9 mouse cellular contexts compared by ENCODE assay signal in the genomic region with DNA sequence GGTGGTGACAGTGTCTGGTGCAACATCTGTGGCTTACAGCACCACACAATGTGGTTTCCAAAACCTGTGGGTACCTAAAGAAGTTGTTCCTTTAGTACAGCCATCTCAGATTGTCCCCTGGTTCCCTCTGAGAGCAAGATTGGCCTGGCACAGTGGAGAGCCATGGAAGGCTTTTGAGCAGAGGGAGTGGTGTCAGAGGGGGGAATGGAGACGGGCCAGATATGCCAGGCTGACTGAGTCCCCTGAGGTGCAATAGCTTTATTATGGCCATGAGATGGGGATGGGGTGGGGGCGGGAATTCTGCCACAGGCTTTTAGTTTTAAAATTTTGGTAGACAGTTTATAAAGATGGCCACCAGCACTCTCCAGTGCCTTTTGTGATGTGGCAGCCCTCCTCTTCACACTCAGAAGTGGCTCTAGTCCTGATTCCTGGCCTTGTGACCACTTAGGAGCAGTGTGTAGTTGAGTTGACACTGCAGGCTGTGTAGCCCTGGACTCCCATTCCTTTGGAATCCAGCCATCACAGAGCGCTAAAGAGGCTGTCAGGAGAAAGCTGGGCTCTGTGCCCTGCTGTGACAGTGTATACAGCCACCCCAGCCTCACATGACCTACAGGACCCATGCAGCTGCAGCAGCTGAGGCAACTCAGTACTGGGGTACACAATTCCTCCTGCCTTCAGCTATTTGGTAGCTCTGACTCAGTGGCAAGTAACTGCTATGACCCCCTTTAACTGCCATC. TPM values are rescaled to one million over a fixed set of nuclear protein-coding genes. Genes with fewer than 3 reads are reported as not detected.
DNase-seq lines count a peak whose midpoint lies in the region; ATAC-seq and TF ChIP-seq lines count a peak whose summit lies in the region.
"Had no signal": no experiment of that assay in that cellular context is flagged by ENCODE, and none has a peak within 500 bp of the region (broad histone marks: within the 10 kb centered on the region; RNA-seq: fewer than 3 reads in every experiment).

No protein-coding gene starts in this region.

- H3K27ac ChIP-seq in kidney, adult 2 months (ENCODE audit: insufficient read depth, low read depth, low read length) = no peak overlapping the region
- peak overlapping the region; percentile 80 to 85 for H3K27ac ChIP-seq in heart, embryonic 14.5 days (replicated peaks in 1 of 2; ENCODE audit: control insufficient read depth in 1 of 2, insufficient read depth in 1 of 2, low read depth in 2 of 2, low read length in 2 of 2)
- no peak overlapping the region for H3K27ac ChIP-seq in stomach, embryonic 16.5 days (ENCODE audit: low read length)
- H3K27ac ChIP-seq in kidney, embryonic 15.5 days = no peak overlapping the region
- H3K27ac ChIP-seq: midbrain, embryonic 12.5 days had no signal

- no peak for TF ChIP-seq POLR2A in kidney, adult 2 months (IDR thresholded peaks at IDR 0.05; ENCODE audit: low read depth, low read length)
- no peak for TF ChIP-seq POLR2A in lung, adult 2 months (IDR thresholded peaks at IDR 0.05; ENCODE audit: borderline replicate concordance, extremely low read depth, low read depth, low read length)

- H3K9me3 ChIP-seq in heart, embryonic 14.5 days (ENCODE audit: control insufficient read depth, low read length) = no peaks in the 10 kb centered on the region
- H3K9me3 ChIP-seq in stomach, embryonic 16.5 days (replicated peaks; ENCODE audit: control insufficient read depth, low read length) = no peaks in the 10 kb centered on the region
- H3K9me3 ChIP-seq in kidney, embryonic 15.5 days (replicated peaks) = no peaks in the 10 kb centered on the region
- H3K9me3 ChIP-seq: midbrain, embryonic 12.5 days had no signal

- TF ChIP-seq CTCF in kidney, adult 2 months (conservative IDR thresholded peaks at IDR 0.05; ENCODE audit: insufficient read depth, insufficient read length, low read depth, low read length) = no peak
- no peak for TF ChIP-seq CTCF in lung, adult 2 months (IDR thresholded peaks at IDR 0.05; ENCODE audit: insufficient read depth, low read length)

- H3K4me3 ChIP-seq in kidney, adult 2 months (ENCODE audit: insufficient read depth, low read depth, low read length) = no peak overlapping the region
- no peak overlapping the region for H3K4me3 ChIP-seq in heart, embryonic 14.5 days (ENCODE audit: control insufficient read depth in 1 of 2, insufficient read depth in 1 of 2, low read depth in 1 of 2, low read length in 2 of 2)
- no peak overlapping the region for H3K4me3 ChIP-seq in lung, adult 2 months (replicated peaks; ENCODE audit: extremely low read depth, low read depth, low read length)
- H3K4me3 ChIP-seq in stomach, embryonic 16.5 days (replicated peaks; ENCODE audit: low read length) = no peak overlapping the region
- no peak overlapping the region for H3K4me3 ChIP-seq in kidney, embryonic 15.5 days (replicated peaks)
- H3K4me3 ChIP-seq: midbrain, embryonic 12.5 days had no signal

- DNase-seq in kidney, adult 2 months = peak; percentile 33
- DNase-seq in kidney, adult 18-20 months = no peak
- peak; percentile 39 for DNase-seq in brain, embryonic 18.5 days (ENCODE audit: low read depth, low spot score)
- peak; percentile 31 for DNase-seq in lung, adult 2 months
- no peak for DNase-seq in natural killer cell, adult 2 months (ENCODE audit: low spot score in 2 of 2)

- no peaks in the 10 kb centered on the region for H3K27me3 ChIP-seq in kidney, adult 2 months (replicated peaks; ENCODE audit: control insufficient read depth, insufficient read depth, low read length)
- H3K27me3 ChIP-seq in heart, embryonic 14.5 days (ENCODE audit: control insufficient read depth, insufficient read depth, low read length) = no peaks in the 10 kb centered on the region
- H3K27me3 ChIP-seq in stomach, embryonic 16.5 days (ENCODE audit: control insufficient read depth, insufficient read depth, low read length) = no peaks in the 10 kb centered on the region
- no peaks in the 10 kb centered on the region for H3K27me3 ChIP-seq in kidney, embryonic 15.5 days
- H3K27me3 ChIP-seq: midbrain, embryonic 12.5 days had no signal

- H3K9ac ChIP-seq in heart, embryonic 14.5 days (ENCODE audit: low read length) = 0 out of 2 replicates have a peak overlapping the region, but pooled peaks have one; percentile 34
- no peak overlapping the region for H3K9ac ChIP-seq in stomach, embryonic 16.5 days (ENCODE audit: low read length)
- H3K9ac ChIP-seq in kidney, embryonic 15.5 days = no peak overlapping the region
- H3K9ac ChIP-seq: midbrain, embryonic 12.5 days had no signal

- 73% methylated on average over 3 of the region's 3 CpGs for WGBS in kidney, adult 2 months
- WGBS in heart, embryonic 14.5 days = 53% methylated on average over 3 of the region's 3 CpGs
- WGBS in lung, adult 2 months = 65% methylated on average over 3 of the region's 3 CpGs
- WGBS in stomach, embryonic 16.5 days = 63% methylated on average over 3 of the region's 3 CpGs
- WGBS in kidney, embryonic 15.5 days = 74% methylated on average over 3 of the region's 3 CpGs

- peaks cover 11% of the 10 kb centered on the region; the same call in 1 of the 2 replicates for H3K4me1 ChIP-seq in kidney, adult 2 months (ENCODE audit: control insufficient read depth, insufficient read depth, low read length)
- peaks cover 25 to 37% of the 10 kb centered on the region in 2 experiments for H3K4me1 ChIP-seq in heart, embryonic 14.5 days (ENCODE audit: control insufficient read depth in 2 of 2, insufficient read depth in 2 of 2, low read length in 2 of 2)
- H3K4me1 ChIP-seq in lung, adult 2 months (ENCODE audit: control insufficient read depth, insufficient read depth, low read length) = no peaks in the 10 kb centered on the region
- H3K4me1 ChIP-seq in stomach, embryonic 16.5 days (ENCODE audit: control insufficient read depth, insufficient read depth, low read length) = 0 out of 2 replicates have a peak, but pooled peaks cover 2% of the 10 kb centered on the region
- H3K4me1 ChIP-seq in kidney, embryonic 15.5 days = peaks cover 3% of the 10 kb centered on the region; the same call in 1 of the 2 replicates
- H3K4me1 ChIP-seq: midbrain, embryonic 12.5 days had no signal

- H3K36me3 ChIP-seq in kidney, adult 2 months (ENCODE audit: control insufficient read depth, insufficient read depth, low read length) = no peaks in the 10 kb centered on the region
- H3K36me3 ChIP-seq in heart, embryonic 14.5 days (ENCODE audit: control insufficient read depth, insufficient read depth, low read length) = no peaks in the 10 kb centered on the region
- H3K36me3 ChIP-seq in stomach, embryonic 16.5 days (ENCODE audit: control insufficient read depth, insufficient read depth, low read length) = no peaks in the 10 kb centered on the region
- H3K36me3 ChIP-seq in kidney, embryonic 15.5 days = no peaks in the 10 kb centered on the region
- H3K36me3 ChIP-seq: midbrain, embryonic 12.5 days had no signal

- ATAC-seq in heart, embryonic 14.5 days (ENCODE audit: insufficient number of reproducible peaks, insufficient read depth, low FRiP score, low read depth) = peak; percentile 74
- 0 out of 2 replicates have a peak, but pooled peaks have one; percentile 54 for ATAC-seq in stomach, embryonic 16.5 days (ENCODE audit: insufficient read depth, low FRiP score)
- ATAC-seq in kidney, embryonic 15.5 days (replicated peaks; ENCODE audit: low FRiP score) = no peak; the same call in 1 of the 2 replicates

- H3K4me2 ChIP-seq in heart, embryonic 14.5 days (ENCODE audit: low read length) = no peak overlapping the region
- H3K4me2 ChIP-seq in stomach, embryonic 16.5 days (ENCODE audit: low read depth, low read length) = no peak overlapping the region
- no peak overlapping the region for H3K4me2 ChIP-seq in kidney, embryonic 15.5 days
- H3K4me2 ChIP-seq: midbrain, embryonic 12.5 days had no signal

RNA-seq across cellular contexts. Expression of gene Mogat2, which starts 20.9 kb away (rescaled TPM):
- polyA plus RNA-seq in kidney, adult 2 months (2012; rRNA removed) = 29.6 and 29.7 TPM in 2 replicates
- 1.1 and 1.7 TPM in 2 replicates for polyA plus RNA-seq in heart, embryonic 14.5 days (2014; fragmentation: Nextera tagmentation; extraction: Ambion mirVana)
- polyA plus RNA-seq in lung, adult 2 months (2012; rRNA removed) = 1.1 and 3.1 TPM in 2 replicates
- polyA plus RNA-seq in stomach, embryonic 16.5 days (2015; fragmentation: Nextera tagmentation; extraction: Ambion mirVana) = 31.3 and 33.7 TPM in 2 replicates
- polyA plus RNA-seq in kidney, embryonic 15.5 days (2015; fragmentation: Nextera tagmentation; extraction: Ambion mirVana) = 6.6 and 7.7 TPM in 2 replicates

RNA-seq across cellular contexts. Expression of gene Dgat2, which starts 35.0 kb away (rescaled TPM):
- 286 and 363 TPM in 2 replicates for polyA plus RNA-seq in kidney, adult 2 months (2012; rRNA removed)
- polyA plus RNA-seq in heart, embryonic 14.5 days (2014; fragmentation: Nextera tagmentation; extraction: Ambion mirVana) = 19.8 and 22.3 TPM in 2 replicates
- polyA plus RNA-seq in lung, adult 2 months (2012; rRNA removed) = 93.7 and 100 TPM in 2 replicates
- 103 and 124 TPM in 2 replicates for polyA plus RNA-seq in stomach, embryonic 16.5 days (2015; fragmentation: Nextera tagmentation; extraction: Ambion mirVana)
- 29.0 and 31.2 TPM in 2 replicates for polyA plus RNA-seq in kidney, embryonic 15.5 days (2015; fragmentation: Nextera tagmentation; extraction: Ambion mirVana)

RNA-seq across cellular contexts. Expression of gene Map6, which starts 49.7 kb away (rescaled TPM):
- 1.8 and 2.4 TPM in 2 replicates for polyA plus RNA-seq in kidney, adult 2 months (2012; rRNA removed)
- 2.1 and 2.4 TPM in 2 replicates for polyA plus RNA-seq in heart, embryonic 14.5 days (2014; fragmentation: Nextera tagmentation; extraction: Ambion mirVana)
- 24.2 and 25.4 TPM in 2 replicates for polyA plus RNA-seq in lung, adult 2 months (2012; rRNA removed)
- 5.0 and 5.4 TPM in 2 replicates for polyA plus RNA-seq in stomach, embryonic 16.5 days (2015; fragmentation: Nextera tagmentation; extraction: Ambion mirVana)
- polyA plus RNA-seq in kidney, embryonic 15.5 days (2015; fragmentation: Nextera tagmentation; extraction: Ambion mirVana) = 2.1 and 4.2 TPM in 2 replicates

Comparison
In these comparisons a context has a peak if more than half of its experiments do, and no peak if none do; other contexts are left out.
1. DNase-seq: peak in kidney, adult 2 months (single experiment), brain, embryonic 18.5 days (single experiment) and lung, adult 2 months (single experiment); none in kidney, adult 18-20 months (single experiment) and natural killer cell, adult 2 months (0 of 2).
2. H3K27ac ChIP-seq: peak in heart, embryonic 14.5 days (2 of 2); none in kidney, adult 2 months (single experiment), stomach, embryonic 16.5 days (single experiment) and kidney, embryonic 15.5 days (single experiment).